Mouse (Mus musculus): ENCODE measurements at regions not wholly inside any gene's neighbourhood (a gene's known extent, or its start where the extent isn't known, plus 50 kb on each side); places are given as distances from the start of the nearest gene placed in this dataset.

DNA sequence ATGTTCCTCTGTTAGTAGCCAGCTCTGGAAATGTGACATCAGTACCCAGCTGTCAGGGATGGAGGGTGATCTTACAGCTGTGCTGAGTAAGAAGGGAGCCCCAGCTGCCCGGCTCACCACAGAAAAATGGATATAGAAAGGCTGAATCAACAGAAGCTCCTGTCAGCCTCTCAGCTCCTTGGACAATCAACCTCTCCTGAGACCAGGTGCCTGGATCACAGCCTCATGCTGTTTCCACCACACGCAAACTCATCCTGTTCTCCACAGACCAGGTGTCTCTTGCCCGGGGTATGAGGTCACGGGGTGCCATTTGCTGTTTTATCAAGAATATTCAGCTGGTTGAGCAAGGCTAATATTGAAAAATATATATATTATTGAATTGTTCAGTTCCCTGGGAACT is 275.3 kb downstream of the Cd47 start:
- intact Hi-C loops (cut with DNase I) = no loop called here

DNA sequence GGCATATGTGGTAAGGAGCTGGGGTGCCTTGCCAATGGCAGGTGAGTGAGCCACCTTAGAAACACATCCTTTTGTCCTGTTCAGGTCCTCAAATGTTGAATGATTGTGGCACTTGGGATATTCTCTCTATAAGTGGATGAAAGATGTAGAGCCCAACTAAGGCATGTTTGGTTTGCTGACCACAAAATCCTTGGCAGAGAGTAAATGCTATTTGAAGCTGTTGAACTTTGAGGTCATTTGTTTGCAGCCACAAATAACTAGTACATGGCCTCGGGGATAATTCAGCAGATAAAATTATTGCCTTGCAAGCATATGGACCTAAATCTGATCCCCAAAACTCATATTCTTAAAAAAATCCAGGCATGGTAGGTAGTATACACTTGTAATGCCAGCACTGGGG is 281.2 kb downstream of the Cd47 start:
- no peak for DNase-seq
- intact Hi-C loops (cut with DNase I) = no loop called here

More for the DNA sequence above, 275.3 kb downstream of the Cd47 start:
- no peak for DNase-seq

DNA sequence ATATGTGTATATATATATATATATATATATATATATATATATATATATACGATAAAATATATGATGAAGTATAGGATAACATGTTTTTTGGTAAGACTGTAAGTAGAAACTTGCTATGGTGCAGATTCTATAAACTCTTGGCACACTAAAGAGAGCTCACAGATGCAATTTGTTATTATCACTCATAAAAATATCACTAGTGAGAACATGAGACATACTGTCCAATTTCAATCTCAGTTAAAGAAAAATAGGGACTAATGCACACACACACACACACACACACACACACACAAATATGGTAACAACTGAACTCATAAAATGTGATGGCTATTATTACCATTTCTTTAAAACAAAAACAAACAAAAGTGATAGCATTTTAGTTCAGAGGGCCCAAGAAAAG is 292.0 kb downstream of the Cd47 start:
- no peak for DNase-seq
- intact Hi-C loops (cut with DNase I) = no loop called here

DNA sequence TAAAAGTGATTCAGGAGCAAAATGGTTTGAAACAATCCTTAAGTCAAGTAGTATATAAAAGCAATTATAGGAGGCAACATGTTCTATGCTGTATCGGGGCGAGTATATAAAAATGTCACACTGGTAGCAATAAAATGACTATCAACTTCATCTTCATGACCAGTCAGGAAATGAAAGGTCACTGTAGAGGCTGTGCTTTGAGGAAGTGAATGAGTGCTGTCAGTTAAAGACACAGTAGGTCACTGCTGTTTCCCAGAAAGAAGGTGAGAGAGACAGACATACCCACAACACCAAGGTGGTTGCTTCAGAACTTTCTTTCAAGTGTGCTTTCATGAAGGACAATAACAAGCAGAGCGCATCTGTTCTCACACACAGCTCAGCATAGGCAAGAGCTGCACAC is 292.4 kb downstream of the Cd47 start:
- intact Hi-C loops (cut with DNase I) = no loop called here
- no peak for DNase-seq

DNA sequence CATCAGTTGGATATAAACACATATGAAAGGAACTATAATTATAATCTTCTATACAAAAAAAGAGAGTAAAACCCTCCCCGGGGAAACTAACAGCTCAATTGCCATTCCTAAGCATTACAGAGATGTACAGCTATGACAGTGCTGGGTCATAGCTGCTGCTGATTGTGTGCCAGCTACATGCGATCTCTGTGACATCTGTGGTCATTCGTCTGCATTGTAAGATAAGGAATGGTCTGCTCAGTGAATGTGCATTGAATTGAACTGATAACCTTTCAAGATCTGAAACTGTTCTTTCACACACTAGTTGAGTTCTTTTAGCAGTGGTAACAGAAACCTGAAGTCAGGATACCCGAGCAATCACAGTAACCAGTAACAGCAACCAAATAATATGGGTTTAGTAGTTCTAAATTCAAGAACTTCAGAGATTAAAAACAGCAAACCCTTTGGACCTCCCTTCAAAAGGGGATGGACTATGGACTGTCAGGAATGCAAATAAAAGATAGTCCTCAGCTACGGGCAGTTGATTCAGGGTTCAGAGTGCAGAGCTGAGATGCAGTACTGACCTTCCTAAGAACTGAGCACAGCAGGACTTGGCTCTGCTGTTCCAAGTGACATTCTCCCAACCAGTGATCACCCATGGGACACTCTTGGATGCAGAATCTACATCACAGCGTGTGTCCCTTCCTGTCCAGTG is 295.7 kb downstream of the Cd47 start:
- intact Hi-C loops (cut with DNase I) = no loop called here
- DNase-seq = no peak

DNA sequence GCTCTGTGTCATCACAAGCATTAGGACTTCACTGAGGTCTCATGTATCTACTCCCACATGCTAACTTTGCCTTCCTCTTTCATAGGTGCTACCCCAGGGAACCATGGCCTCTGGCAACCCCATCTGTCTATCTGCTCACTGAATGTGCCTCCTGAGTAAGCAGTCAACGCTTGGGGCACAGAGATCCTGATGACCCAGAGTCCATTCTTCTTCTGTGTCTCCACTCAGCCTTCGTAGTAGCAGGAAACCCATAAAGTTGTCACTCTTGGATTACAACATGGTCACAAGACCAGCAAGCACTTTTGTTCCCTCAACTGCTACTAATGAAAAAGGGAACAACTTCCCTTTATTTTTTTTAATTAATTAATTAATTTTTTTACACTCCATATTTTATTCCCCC is 296.2 kb downstream of the Cd47 start:
- DNase-seq = no peak
- intact Hi-C loops (cut with DNase I) = no loop called here

DNA sequence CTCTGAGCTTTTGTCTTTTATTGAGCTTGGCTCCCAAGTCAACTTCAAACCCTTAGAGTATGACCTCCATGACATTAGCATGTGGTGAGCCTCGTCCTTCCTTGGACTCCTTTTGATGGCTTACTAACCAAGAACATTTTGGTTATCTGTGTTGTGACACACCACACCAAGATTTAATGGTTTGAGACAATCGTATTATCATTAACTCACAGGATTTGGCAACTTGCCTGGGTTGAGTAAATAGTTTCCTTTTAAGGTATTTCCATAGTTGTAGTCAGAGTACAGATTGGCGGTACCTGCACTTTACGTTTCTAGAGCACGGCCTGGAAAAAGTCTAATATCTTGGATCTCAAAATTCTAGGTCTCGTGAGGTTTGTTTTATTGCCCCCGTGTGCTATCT is 303.0 kb downstream of the Cd47 start:
- intact Hi-C loops (cut with DNase I) = no loop called here
- DNase-seq = no peak

DNA sequence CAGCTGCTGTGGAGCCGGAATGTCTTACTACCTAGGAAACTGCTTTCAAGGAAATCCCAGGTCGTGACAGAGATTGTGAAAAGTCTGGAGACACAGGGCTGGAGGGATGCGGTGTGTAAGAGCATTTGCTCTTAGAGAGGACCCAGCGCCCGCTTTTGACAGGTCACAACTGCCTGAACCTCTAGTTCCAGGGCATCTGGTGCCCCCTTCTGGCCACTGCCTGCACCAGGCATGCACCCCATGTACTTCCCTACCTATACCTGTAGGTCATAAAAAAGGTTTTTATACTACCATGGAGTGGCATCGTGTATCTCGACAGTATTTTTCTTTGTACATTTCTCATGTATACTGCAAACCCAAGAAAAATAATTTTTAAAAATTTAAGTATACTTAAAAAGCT is 314.0 kb downstream of the Bbx start:
- DNase-seq = peak in 1 of 2 experiments; percentile 5
- intact Hi-C loops (cut with DNase I) = no loop called here

DNA sequence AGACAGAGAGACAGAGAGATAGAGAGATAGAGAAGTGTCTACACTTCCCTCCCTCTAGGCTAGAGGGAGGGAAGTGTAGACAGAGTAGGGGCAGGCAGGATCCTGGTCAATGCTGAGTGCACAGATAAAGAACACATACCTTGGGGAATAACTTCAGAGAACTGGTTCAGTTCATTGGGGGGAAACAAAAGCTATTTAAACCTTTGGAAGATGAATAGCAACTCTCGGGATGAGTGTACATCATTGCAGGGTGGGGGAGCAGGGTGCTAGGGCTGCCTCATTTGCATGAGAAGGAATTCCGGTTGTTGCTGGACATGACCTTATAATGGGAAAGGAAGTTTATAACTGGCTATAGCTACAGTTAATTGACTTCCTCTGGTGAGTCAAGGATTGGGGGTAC is 309.7 kb downstream of the Bbx start:
- no peak for DNase-seq
- intact Hi-C loops (cut with DNase I) = no loop called here

DNA sequence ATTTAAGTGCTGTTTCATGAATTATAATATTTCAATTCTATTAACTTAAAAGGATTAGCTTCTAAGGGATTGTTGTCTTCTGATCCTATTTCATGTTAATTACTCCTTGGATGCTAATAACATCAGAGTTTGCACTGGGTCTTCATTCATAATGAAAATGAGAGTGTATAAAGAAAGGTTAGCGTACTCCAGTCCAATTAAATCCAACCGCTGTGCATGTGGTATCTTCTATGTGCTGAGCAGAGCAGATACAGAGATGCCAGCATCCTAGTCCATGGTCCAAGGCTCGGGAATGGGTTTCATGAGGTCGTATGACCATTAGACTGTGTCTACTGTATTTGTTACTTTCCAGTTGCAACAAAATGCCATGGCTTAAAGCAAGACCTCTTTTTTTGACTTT is 307.5 kb downstream of the Bbx start:
- intact Hi-C loops (cut with DNase I) = no loop called here

DNA sequence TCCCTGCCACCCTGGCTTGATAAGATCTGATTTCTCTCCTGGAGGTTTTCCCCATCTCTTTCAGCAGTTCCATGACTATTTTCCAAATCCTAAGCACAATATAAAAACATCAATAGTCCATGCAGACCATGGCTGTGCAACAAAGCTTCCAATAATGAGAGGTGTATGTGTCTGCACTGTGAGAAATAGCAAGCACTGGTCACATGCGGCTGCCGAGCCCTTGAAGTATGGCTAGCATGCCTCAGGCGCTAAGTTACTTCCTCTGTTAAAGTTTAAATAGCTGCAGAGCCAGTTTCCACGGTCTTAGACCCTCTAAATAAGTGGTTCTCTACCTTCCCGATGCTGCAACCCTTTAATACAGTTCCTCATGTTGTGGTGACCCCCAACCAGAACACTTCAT is 306.6 kb downstream of the Bbx start:
- intact Hi-C loops (cut with DNase I) = no loop called here
- DNase-seq = no peak

More for the DNA sequence above, 307.5 kb downstream of the Bbx start:
- DNase-seq = no peak

DNA sequence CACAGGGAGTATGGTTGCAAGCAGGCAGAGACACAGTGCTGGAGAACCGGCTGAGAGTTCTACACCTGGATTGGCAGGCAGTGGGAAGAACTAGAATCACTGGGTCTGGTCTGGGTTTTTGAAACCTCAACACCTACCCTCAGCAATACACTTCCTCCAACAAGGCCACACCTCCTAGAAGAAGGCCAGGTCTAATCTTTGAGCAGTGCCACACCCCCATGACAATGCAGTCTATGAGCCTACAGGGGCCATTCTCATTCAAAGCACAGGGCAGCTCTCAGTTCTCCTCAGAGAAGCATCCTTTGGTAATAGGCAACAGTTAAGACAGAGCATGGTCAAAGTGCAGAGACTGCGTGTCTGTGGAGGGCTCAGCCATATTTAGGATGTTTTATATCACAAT is 300.8 kb downstream of the Bbx start:
- DNase-seq = no peak
- intact Hi-C loops (cut with DNase I) = no loop called here

Data from heart, postnatal 36 days (tissue).